Mouse (Mus musculus) hindbrain, embryonic 15.5 days (tissue): ENCODE measurements around the gene Tulp4. TPM values are rescaled to one million over a fixed set of nuclear protein-coding genes. Genes with fewer than 3 reads are reported as not detected.
A peak's percentile ranks its signal among the peaks of the same experiment; 100 is the strongest.

Source experiments
- ATAC-seq: fragments of 200-750 bp; cut with Nextera tagmentation; 2 replicates; pipeline ENCODE4 v1.8.0; 2017; ENCODE audit warnings: low read depth, moderate number of reproducible peaks, moderate TSS enrichment; ENCODE audit not compliant: low FRiP score
- H3K27ac ChIP-seq: fragments of 300-500 bp; sonication (generic); replicated peaks from 2 replicates; pipeline ENCODE4 v1.5.1; 2015; ENCODE audit warnings: mild to moderate bottlenecking, inconsistent platforms
- H3K27me3 ChIP-seq: fragments of 300-500 bp; sonication (generic); 2 replicates; pipeline ENCODE4 v1.6.1; 2015; ENCODE audit warnings: control low read depth, inconsistent platforms
- H3K36me3 ChIP-seq: fragments of 300-500 bp; sonication (generic); 2 replicates; pipeline ENCODE4 v1.6.1; 2015; ENCODE audit warnings: control low read depth, inconsistent platforms
- H3K4me1 ChIP-seq: fragments of 300-500 bp; sonication (generic); replicated peaks from 2 replicates; pipeline ENCODE4 v1.6.1; 2015; ENCODE audit warnings: control low read depth, inconsistent platforms
- H3K4me2 ChIP-seq: fragments of 300-500 bp; sonication (generic); 2 replicates; pipeline ENCODE4 v1.6.1; 2015; ENCODE audit warnings: moderate library complexity, mild to moderate bottlenecking, inconsistent platforms
- H3K4me3 ChIP-seq: fragments of 300-500 bp; sonication (generic); 2 replicates; pipeline ENCODE4 v1.5.1; 2015; ENCODE audit warnings: mild to moderate bottlenecking, inconsistent platforms
- H3K9ac ChIP-seq: fragments of 300-500 bp; sonication (generic); 2 replicates; pipeline ENCODE4 v1.6.1; 2015; ENCODE audit warnings: inconsistent platforms
- H3K9me3 ChIP-seq: fragments of 300-500 bp; sonication (generic); 2 replicates; pipeline ENCODE4 v1.6.1; 2016; ENCODE audit warnings: control low read depth, inconsistent platforms
- WGBS: fragments of 180-500 bp; shearing (Covaris S2); methylation state at CpG from one replicate; pipeline ENCODE4 v1.1.7; 2015; 5-methylcytosine and 5-hydroxymethylcytosine counted together
- polyA plus RNA-seq: library from polyadenylated mRNA; unstranded; fragments of >200 nt; fragmentation: Nextera tagmentation; extraction: Ambion mirVana; gene quantifications from 2 replicates; pipeline ENCODE4 v1.2.1, GENCODE M21; 2015

The Tulp4 gene
- 120 and 134 TPM in 2 replicates for polyA plus RNA-seq

DNA sequence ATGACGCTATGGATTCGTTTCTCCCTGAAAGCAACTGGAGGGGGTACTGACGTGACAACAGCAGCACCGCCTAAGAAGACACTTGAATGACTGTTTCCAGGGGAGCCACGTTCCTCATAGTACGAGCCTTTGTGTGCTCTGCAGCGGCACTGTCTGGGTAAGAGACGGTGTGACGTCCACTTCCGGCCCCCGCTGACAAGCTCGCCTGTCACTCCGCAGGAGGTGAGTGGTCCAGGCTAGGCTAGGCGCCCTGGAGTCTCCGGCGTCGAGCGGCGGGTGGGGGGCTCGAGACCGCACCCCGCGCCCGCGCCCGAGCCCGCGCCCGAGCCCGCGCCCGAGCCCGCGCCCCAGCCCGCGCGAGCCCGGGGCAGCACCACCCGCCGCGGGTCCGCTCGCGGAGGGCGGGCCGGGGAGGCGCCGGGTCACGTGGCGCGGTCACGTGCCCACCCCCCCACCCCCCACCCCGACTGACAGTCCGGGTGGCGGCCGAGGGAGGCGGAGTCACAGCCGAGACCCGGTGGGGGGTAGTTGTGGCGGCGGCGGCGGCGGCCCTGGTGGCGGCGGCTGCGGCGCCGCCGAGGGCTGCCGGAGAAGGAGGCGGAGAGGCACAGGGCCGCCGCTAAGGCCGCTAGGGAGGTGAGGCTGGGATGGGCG, at the start of gene Tulp4:
Gene Tulp4, plus strand, starts transcription at position 77 of the 654 bp plus-strand sequence.
- H3K4me3 ChIP-seq = peak within 1 kb of the TSS; percentile 64
- H3K4me2 ChIP-seq = peak within 1 kb of the TSS; percentile 77
- peaks cover 37% of the 10 kb centered on the region for H3K4me1 ChIP-seq
- peak within 1 kb of the TSS; percentile 95 for H3K9ac ChIP-seq
- no peaks in the 10 kb centered on the region for H3K27me3 ChIP-seq
- peak; percentile 97 for ATAC-seq
- H3K27ac ChIP-seq = peak within 1 kb of the TSS; percentile 99
- peaks cover 4% of the 10 kb centered on the region; the same call in 1 of the 2 replicates for H3K36me3 ChIP-seq
- no peaks in the 10 kb centered on the region for H3K9me3 ChIP-seq
- 0% methylated on average over 54 of the region's 76 CpGs for WGBS

DNA sequence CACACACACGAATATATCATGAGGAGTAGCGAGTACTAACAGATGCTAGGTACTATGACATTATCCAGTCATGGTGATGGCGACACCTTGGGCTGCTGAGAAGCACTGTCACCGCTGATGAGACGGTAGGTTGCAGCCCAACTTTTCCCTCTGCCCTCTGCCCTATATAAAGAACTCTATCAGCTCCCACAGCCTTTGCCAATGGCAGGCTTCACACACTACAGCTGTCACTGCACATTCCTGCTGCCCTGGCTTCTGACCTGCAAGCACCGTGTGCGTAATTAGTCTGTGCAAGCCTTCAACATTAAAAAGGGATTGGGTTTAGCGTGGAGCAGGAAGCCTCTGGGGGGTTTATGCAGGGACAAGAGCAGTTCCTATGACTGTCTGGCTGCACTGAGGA, 43.4 kb upstream of the Tulp4 start:
- WGBS = 90% methylated on average over 8 of the region's 8 CpGs
- no peaks in the 10 kb centered on the region for H3K9me3 ChIP-seq
- H3K27ac ChIP-seq = no peak overlapping the region
- no peak for ATAC-seq
- no peaks in the 10 kb centered on the region for H3K27me3 ChIP-seq
- H3K36me3 ChIP-seq = peaks cover 64% of the 10 kb centered on the region
- no peak overlapping the region for H3K9ac ChIP-seq
- H3K4me2 ChIP-seq = no peak overlapping the region
- H3K4me1 ChIP-seq = no peaks in the 10 kb centered on the region
- H3K4me3 ChIP-seq = no peak overlapping the region

DNA sequence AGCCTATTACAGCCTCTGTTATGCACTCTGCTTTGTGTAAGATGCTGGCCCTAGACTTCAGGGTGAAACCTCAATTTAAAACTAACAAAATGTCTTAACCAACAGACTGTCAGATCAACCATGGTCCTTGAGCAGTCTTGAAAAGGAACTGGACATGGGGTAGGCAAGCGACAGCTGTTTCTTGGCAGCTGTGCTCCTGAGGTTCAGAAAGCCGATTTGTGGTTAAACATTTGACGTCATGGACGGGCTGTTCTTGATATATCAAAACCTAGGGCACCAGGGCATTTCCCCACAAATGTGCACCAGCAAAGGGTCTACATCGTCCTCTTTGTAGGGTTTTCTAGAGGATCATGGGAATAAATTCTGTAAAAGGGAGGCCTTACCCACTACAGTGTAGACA, 42.7 kb upstream of the Tulp4 start:
- Histone ChIP-seq H3K36me3 (peaks cover 60% of the 10 kb centered on the region), H3K4me1 (no peaks in the 10 kb centered on the region), H3K4me3 (no peak overlapping the region), H3K27me3 (no peaks in the 10 kb centered on the region), H3K9me3 (no peaks in the 10 kb centered on the region), H3K27ac (no peak overlapping the region), H3K4me2 (no peak overlapping the region), H3K9ac (no peak overlapping the region)
- WGBS = 94% methylated on average over 5 of the region's 5 CpGs
- no peak for ATAC-seq

DNA sequence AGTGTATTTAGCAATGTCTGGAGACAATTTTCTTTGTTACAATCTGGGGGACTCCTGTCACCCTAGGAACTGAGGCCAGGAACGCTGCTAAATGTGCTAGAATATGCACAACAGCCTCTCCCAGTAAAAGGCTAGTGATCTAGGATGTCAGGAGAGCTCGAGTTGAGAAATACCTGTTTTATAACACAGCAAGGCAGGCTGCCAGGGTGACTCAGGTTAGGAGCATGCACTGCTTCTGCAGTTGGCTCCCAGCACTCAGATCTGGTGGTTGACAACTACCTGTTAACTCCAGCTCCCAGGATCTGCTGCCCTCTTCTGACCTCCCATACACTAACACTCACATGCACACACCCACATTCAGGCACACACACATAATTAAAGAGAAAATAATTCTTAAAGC, 40.2 kb upstream of the Tulp4 start:
- whole genome bisulfite sequencing = 96% methylated on average over 2 of the region's 2 CpGs
- H3K9me3 ChIP-seq = no peaks in the 10 kb centered on the region
- H3K27ac ChIP-seq = no peak overlapping the region
- no peak for ATAC-seq
- no peak overlapping the region for H3K4me2 ChIP-seq
- no peaks in the 10 kb centered on the region for H3K4me1 ChIP-seq
- H3K36me3 ChIP-seq = peaks cover 74% of the 10 kb centered on the region
- no peak overlapping the region for H3K4me3 ChIP-seq
- H3K9ac ChIP-seq = no peak overlapping the region
- H3K27me3 ChIP-seq = no peaks in the 10 kb centered on the region

DNA sequence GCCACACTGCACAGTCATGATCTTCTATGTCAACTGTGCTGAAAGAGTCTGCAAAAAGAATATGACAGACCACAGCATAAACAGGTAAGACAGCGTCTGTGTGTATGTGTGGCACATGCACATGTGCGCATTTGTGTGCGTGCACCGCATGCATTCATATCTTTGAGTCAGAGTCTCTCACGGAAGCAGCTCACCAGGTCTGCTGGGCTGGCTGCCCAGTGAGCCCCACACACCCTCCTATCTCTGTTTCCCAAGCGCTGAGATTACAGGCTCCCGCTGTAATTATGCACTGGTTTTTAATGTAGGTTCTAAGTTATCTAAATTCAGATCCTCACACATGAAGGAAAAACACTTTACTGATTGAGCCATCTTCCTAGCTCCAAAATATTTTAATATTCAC, 38.6 kb upstream of the Tulp4 start:
- Histone ChIP-seq H3K27me3 (no peaks in the 10 kb centered on the region), H3K36me3 (peaks cover 75% of the 10 kb centered on the region), H3K9ac (no peak overlapping the region), H3K27ac (no peak overlapping the region), H3K4me1 (no peaks in the 10 kb centered on the region), H3K4me3 (no peak overlapping the region), H3K9me3 (no peaks in the 10 kb centered on the region), H3K4me2 (no peak overlapping the region)
- WGBS = 96% methylated on average over 7 of the region's 7 CpGs
- ATAC-seq = no peak

DNA sequence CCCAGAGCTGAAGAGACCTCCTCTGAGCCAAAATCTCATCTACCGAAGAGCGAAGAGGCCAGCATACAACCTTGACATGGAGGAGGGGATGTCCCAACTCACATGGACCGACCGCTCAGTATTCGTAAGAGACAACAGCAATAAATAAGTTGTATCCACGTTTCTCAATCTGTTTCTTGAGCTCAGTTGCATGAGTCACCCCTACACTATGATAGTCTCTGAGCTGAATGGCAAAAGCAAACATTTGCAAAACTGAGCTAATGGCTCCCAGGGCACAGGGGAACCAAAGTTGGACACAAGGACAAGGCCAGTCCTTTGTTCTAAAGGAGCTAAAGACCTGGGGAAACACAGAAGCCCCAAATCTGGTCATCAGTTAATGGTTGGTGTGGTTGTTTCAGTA, 36.4 kb upstream of the Tulp4 start:
- H3K27ac ChIP-seq = no peak overlapping the region
- no peak for ATAC-seq
- WGBS = 94% methylated on average over 6 of the region's 6 CpGs
- no peaks in the 10 kb centered on the region for H3K27me3 ChIP-seq
- H3K4me3 ChIP-seq = no peak overlapping the region
- no peak overlapping the region for H3K9ac ChIP-seq
- no peaks in the 10 kb centered on the region for H3K9me3 ChIP-seq
- H3K36me3 ChIP-seq = peaks cover 65% of the 10 kb centered on the region
- H3K4me2 ChIP-seq = no peak overlapping the region
- no peaks in the 10 kb centered on the region for H3K4me1 ChIP-seq

DNA sequence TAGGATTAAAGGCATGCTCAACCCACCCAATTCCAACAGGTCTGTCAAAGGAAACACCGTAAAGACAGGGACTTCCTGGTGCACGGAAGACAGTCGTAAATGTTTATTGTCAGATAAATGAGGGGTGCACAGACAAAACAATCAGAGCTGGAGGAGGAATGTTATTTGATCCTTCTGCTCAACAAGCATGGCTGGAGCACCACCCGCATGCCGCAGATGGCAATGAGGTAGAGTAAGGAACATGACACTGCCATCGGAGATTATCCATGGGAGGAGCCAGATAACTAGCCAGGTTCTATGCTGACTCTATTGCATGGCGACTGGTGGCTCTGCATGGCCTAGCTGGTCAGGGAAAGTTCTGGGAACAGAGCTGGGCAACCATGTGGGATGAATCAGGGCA, 32.8 kb upstream of the Tulp4 start:
- H3K4me3 ChIP-seq = no peak overlapping the region
- H3K9ac ChIP-seq = no peak overlapping the region
- no peaks in the 10 kb centered on the region for H3K27me3 ChIP-seq
- H3K36me3 ChIP-seq = peaks cover 40% of the 10 kb centered on the region
- H3K9me3 ChIP-seq = no peaks in the 10 kb centered on the region
- no peak overlapping the region for H3K27ac ChIP-seq
- 87% methylated on average over 7 of the region's 7 CpGs for WGBS
- H3K4me2 ChIP-seq = no peak overlapping the region
- ATAC-seq = no peak
- H3K4me1 ChIP-seq = peaks cover 8% of the 10 kb centered on the region

DNA sequence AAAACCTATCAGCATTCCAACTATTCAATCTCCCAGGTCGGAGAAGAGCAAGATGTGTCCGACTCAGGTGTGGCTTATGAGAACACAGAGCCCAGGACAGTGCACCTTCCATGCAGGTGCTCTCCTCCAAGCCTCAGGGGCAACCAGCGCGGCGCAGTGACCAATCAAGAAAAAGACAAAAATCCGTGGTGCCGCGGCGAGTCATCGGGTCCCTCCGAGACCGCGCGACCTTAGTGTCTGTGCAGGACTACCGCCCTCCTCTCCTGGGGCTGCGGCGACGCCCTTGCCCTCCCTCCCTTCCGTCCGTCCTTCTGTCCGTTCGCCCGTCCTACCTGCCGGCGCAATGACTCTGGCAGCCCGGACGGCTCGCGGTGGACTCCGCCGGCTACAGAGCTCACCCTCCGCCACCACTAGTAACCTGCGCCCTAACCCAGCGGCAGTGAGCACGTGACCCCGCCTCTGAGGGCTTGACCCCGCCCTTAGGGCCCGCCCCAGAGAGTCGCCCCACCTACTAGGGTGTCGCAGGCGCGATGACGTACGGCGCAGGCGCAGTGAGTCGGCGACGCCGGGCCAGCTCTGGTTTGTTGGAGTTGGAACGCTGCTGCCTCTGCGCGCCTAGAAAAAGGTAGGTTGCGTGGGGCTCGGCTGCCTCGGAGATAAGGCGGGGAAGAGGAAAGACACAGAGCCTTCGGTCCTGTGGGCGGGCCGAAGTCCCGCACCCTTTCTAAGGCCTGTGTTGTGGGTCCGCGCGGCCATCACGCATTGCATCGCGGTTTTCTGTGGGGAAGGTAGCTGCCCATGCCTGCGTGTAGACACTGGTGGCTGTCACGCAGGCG, 26.7 kb upstream of the Tulp4 start, which contains the start of the genes Serac1 and Gtf2h5:
Gene Serac1, minus strand, starts transcription at position 455 of the 836 bp plus-strand sequence.
Gene Gtf2h5, plus strand, starts transcription at position 500 of the 836 bp plus-strand sequence.
- H3K27me3 ChIP-seq = no peaks in the 10 kb centered on the region
- peak within 1 kb of the TSS; percentile 79 for H3K9ac ChIP-seq
- H3K4me2 ChIP-seq = peak within 1 kb of the TSS; percentile 70
- under 1% methylated on average over 70 of the region's 70 CpGs for WGBS
- H3K4me3 ChIP-seq = peak within 1 kb of the TSS; percentile 91
- no peaks in the 10 kb centered on the region for H3K9me3 ChIP-seq
- ATAC-seq = peak; percentile 94
- peaks cover 12% of the 10 kb centered on the region; the same call in 1 of the 2 replicates for H3K36me3 ChIP-seq
- peaks cover 32% of the 10 kb centered on the region for H3K4me1 ChIP-seq
- H3K27ac ChIP-seq = peak within 1 kb of the TSS; percentile 85

DNA sequence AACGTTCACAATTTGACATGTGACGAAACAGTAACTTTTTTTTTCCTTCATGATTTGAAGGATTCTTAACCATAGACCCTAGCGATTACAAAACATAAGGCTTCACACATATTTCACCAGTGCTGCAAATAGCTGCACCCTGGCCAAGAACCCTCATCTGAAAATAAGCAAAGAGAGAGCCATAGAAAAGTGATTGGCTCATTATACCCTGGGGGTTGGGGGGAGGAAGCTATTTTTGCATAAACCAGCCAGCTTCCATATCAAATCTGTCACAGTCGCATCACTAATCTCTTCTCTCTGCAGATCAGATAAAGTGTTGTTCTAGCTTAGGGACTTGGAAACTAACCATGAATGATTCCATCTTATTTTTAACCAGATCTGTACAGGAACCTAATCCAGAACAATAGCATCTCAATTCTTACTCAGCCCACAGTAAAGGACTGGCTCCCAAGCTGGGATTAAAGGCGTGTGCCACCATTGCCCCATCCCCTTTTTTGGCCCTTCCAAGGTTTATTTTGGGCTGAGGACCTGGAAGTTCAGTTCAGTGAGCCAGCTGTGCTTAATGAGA, 22.8 kb upstream of the Tulp4 start:
- Histone ChIP-seq H3K9me3 (no peaks in the 10 kb centered on the region), H3K36me3 (peaks cover 28% of the 10 kb centered on the region; the same call in 1 of the 2 replicates), H3K4me1 (peaks cover 24% of the 10 kb centered on the region), H3K27ac (no peak overlapping the region), H3K9ac (no peak overlapping the region), H3K27me3 (no peaks in the 10 kb centered on the region), H3K4me2 (no peak overlapping the region), H3K4me3 (no peak overlapping the region)
- WGBS = 90% methylated on average over 5 of the region's 5 CpGs
- no peak for ATAC-seq

DNA sequence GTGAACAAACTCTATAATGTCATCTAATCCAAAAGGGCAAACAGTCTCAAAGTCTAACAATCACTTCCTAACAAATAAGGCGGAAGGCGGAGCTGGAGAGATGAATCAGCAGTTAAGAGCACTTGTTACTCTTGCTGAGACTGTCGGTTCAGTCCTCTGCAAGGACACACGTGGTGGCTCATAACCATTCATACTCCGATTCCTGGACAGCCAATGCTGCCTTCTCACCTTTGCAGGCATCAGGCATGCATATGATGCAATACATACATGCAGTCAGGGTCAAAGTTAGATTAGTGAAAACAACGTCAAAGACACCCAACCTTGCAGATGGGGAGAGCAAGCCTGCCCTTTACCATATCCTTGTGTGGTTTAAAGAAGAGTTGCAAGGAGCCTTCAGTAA, 14.6 kb upstream of the Tulp4 start:
- peaks cover 8% of the 10 kb centered on the region; the same call in 1 of the 2 replicates for H3K36me3 ChIP-seq
- H3K9me3 ChIP-seq = no peaks in the 10 kb centered on the region
- no peak for ATAC-seq
- WGBS = 93% methylated on average over 6 of the region's 6 CpGs
- no peak overlapping the region for H3K9ac ChIP-seq
- no peak overlapping the region for H3K4me3 ChIP-seq
- no peak overlapping the region for H3K27ac ChIP-seq
- no peaks in the 10 kb centered on the region for H3K4me1 ChIP-seq
- no peak overlapping the region for H3K4me2 ChIP-seq
- no peaks in the 10 kb centered on the region for H3K27me3 ChIP-seq

DNA sequence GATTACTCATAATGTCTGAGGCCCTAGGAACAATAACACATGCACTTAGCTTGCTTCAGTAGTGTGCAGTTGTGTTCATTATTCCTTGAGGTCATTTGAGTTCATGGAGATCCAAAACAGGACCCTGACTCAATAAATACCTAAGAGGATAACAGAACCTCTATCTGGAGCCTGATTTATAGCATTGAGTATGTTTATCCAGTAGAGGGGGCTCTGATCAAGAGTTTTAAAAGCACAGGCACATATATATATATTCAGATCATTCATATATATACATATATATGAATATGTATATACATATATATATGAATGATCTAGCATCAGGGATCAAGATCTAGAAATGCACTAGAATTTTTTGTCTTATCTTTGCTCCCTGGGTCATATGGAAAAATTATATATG, 10.7 kb upstream of the Tulp4 start:
- H3K9ac ChIP-seq = no peak overlapping the region
- ATAC-seq = no peak

DNA sequence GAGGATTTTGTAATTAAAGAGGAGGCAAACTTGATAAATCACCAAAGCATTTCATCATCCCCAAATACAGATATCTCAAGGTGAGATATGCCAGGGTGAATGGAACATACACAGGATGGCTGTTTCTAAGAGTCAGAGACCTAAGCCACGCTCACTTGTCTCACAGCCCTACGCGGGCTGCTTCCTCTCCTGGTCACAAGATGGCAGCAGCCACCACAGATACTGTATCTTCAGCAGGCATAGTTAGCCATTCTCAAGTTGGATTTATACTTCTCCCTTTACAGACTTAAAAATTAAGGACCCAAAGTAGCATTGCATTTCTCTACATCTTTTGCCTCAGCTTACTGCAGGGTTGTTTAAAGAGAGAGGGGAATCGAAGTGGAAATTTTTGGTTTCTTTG, 8.4 kb upstream of the Tulp4 start:
- ATAC-seq = peak; percentile 59; the same call in 1 of the 2 replicates
- Histone ChIP-seq H3K4me1 (no peaks in the 10 kb centered on the region), H3K4me2 (no peak overlapping the region), H3K4me3 (no peak overlapping the region), H3K9me3 (no peaks in the 10 kb centered on the region), H3K27me3 (no peaks in the 10 kb centered on the region), H3K27ac (no peak overlapping the region), H3K9ac (no peak overlapping the region), H3K36me3 (no peaks in the 10 kb centered on the region)
- WGBS = 23% methylated on average over 4 of the region's 4 CpGs

More for the DNA sequence above, 10.7 kb upstream of the Tulp4 start:
- Histone ChIP-seq H3K4me1 (no peaks in the 10 kb centered on the region), H3K4me3 (no peak overlapping the region), H3K9me3 (no peaks in the 10 kb centered on the region), H3K27ac (no peak overlapping the region), H3K36me3 (no peaks in the 10 kb centered on the region), H3K4me2 (no peak overlapping the region), H3K27me3 (no peaks in the 10 kb centered on the region)
